Mouse (Mus musculus): ENCODE data around the gene Nol10. TPM values are rescaled to one million over a fixed set of nuclear protein-coding genes. Genes with fewer than 3 reads are reported as not detected.
"Not testable (repeated sequence)": the region's sequence is repeated elsewhere in the genome, so short reads cannot be mapped to it uniquely, and the experiment has no call there.

The Nol10 gene
- total RNA-seq, 2 experiments from 2014 or later, result 19.7 to 20.7 TPM

GRCm38 (mm10) chr12:17463706-17464105 lies 115.4 kb downstream of the Nol10 start:
- Histone ChIP-seq H3K4me3 (no peak overlapping the region), H3K27ac (no peak overlapping the region)
- TF ChIP-seq CTCF (conservative IDR thresholded peaks at IDR 0.05), result no peak
- DNase-seq (ENCODE audit: low spot score in 2 of 2), result no peak

DNA sequence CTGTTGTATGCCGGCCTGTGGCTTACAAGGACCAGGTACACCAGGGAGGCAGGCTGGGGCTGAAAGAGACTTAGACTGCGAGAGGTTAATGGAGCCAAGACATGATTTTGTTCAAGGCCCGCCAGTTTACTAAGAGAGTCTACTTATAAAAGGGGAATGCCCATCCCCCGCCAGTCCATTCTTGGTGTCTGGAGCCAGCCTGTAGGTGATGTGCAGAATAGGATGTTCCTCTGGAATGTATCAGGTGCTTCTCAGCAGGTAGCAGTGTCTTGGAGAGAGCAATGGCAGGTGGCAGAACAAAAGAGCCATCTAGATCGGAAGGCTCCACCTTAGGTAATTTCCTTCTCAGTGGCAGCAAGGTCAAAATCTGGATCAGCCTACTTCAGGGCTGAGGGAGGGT lies 116.3 kb downstream of the Nol10 start:
- DNase-seq (ENCODE audit: low spot score in 2 of 2); H3K4me3 ChIP-seq; H3K27ac ChIP-seq: not testable (repeated sequence)

DNA sequence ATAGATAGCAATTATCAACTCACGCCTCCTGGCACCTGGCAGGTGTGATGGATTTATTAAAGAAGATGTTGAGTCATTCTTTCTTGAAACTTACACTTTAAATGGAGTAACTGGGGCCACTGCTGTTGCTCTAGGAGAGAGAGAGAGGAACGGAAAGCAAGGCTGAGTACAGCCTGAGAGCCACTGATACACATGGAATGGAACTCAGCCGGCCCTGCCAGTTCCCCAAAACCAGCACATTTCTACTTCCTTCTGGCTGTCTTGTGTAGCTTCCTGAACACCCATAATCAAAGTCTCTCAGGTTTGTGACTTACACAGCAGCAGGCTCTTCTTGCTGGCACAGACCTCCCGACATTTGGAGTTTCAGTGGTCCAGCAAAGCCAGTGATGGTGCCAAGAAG lies 118.5 kb downstream of the Nol10 start:
- Histone ChIP-seq H3K4me3 (no peak overlapping the region), H3K27ac (no peak overlapping the region)
- no peak for DNase-seq (ENCODE audit: low spot score in 2 of 2)
- TF ChIP-seq CTCF (conservative IDR thresholded peaks at IDR 0.05), result no peak

GRCm38 (mm10) chr12:17468359-17468758 lies 120.1 kb downstream of the Nol10 start:
- DNase-seq (ENCODE audit: low spot score in 2 of 2), result no peak
- Histone ChIP-seq H3K4me3 (no peak overlapping the region), H3K27ac (no peak overlapping the region)
- TF ChIP-seq CTCF (conservative IDR thresholded peaks at IDR 0.05), result no peak

DNA sequence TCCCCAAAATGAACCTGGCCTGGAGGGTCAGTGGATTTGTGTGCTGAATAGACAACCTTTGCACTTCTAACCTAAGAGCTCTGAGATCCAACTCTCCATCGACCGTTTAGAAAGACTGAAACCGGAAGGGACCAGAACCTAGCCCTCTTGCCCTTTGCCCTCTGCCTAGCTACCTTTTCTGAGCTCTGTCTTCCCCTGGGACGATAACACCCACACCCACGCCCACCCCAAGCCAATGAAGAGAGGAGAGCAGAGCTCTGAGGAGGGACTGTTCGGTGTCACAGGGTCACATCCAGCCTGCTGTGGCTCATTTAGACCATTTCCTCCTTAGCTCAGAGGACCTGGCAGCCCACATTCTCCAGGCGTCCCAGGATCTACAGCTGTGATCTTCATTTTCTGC lies 121.6 kb downstream of the Nol10 start:
- no peak for TF ChIP-seq CTCF (conservative IDR thresholded peaks at IDR 0.05)
- no peak for DNase-seq (ENCODE audit: low spot score in 2 of 2)
- no peak overlapping the region for H3K27ac ChIP-seq
- H3K4me3 ChIP-seq, result no peak overlapping the region

DNA sequence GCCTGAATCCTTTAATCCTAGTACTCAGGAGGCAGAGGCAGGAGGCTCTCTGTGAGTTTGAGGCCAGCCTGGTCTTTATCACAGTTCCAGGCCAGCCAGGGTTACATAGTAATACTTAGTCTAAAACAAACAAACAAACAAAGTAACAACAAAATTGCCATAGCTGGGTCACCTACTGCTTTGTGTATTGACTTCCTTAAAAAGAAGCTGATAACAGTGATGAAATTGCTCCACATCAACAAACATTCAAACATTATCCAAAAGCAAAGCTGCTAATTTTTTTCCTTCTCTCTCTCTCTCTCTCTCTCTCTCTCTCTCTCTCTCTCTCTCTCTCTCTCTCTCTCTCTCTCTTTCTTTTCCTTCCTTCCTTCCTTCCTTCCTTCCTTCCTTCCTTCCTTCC lies 122.3 kb downstream of the Nol10 start:
- DNase-seq (ENCODE audit: low spot score in 2 of 2); H3K27ac ChIP-seq; H3K4me3 ChIP-seq: not testable (repeated sequence)

GRCm38 (mm10) chr12:17471405-17471804 lies 123.1 kb downstream of the Nol10 start:
- TF ChIP-seq CTCF (conservative IDR thresholded peaks at IDR 0.05), result no peak
- no peak for DNase-seq (ENCODE audit: low spot score in 2 of 2)
- no peak overlapping the region for H3K27ac ChIP-seq

GRCm38 (mm10) chr12:17473128-17473527 lies 124.9 kb downstream of the Nol10 start:
- no peak for TF ChIP-seq CTCF (conservative IDR thresholded peaks at IDR 0.05)

More at GRCm38 (mm10) chr12:17471405-17471804, 123.1 kb downstream of the Nol10 start:
- no peak overlapping the region for H3K4me3 ChIP-seq

DNA sequence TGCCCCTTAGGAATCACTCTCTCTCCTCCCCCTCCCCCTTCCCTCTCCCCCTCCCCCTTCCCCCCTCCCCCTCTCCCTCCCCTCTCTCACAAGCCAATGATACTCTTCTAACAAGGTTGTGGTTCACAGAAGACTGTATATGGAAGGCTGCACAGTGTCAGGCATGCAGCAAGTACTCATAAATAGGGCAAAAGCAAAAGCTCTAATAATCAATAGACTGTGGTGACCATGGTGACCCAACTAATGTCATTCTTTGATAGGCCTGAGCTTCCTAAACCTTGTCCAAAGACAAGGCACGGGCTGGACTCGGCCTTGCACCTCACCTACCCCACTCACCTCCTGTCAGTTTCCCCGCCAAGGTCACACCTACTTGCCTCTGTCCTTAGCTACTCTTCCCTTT lies 125.6 kb downstream of the Nol10 start:
- no peak for DNase-seq (ENCODE audit: low spot score in 2 of 2)
- no peak for TF ChIP-seq CTCF (conservative IDR thresholded peaks at IDR 0.05)
- Histone ChIP-seq H3K4me3 (no peak overlapping the region), H3K27ac (no peak overlapping the region)

More at GRCm38 (mm10) chr12:17473128-17473527, 124.9 kb downstream of the Nol10 start:
- Histone ChIP-seq H3K27ac (no peak overlapping the region), H3K4me3 (no peak overlapping the region)
- no peak for DNase-seq (ENCODE audit: low spot score in 2 of 2)

- DNase-seq (ENCODE audit: low spot score in 2 of 2), result no peak
- Histone ChIP-seq H3K27ac (no peak overlapping the region), H3K4me3 (no peak overlapping the region)
- TF ChIP-seq CTCF (conservative IDR thresholded peaks at IDR 0.05), result no peak
These were observed 126.4 kb downstream of the Nol10 start for GRCm38 (mm10) chr12:17474681-17475080.

- no peak for TF ChIP-seq CTCF (conservative IDR thresholded peaks at IDR 0.05)
- H3K27ac ChIP-seq, result no peak overlapping the region
- DNase-seq (ENCODE audit: low spot score in 2 of 2), result no peak
- no peak overlapping the region for H3K4me3 ChIP-seq
These were observed 126.9 kb downstream of the Nol10 start for GRCm38 (mm10) chr12:17475146-17475545.

DNA sequence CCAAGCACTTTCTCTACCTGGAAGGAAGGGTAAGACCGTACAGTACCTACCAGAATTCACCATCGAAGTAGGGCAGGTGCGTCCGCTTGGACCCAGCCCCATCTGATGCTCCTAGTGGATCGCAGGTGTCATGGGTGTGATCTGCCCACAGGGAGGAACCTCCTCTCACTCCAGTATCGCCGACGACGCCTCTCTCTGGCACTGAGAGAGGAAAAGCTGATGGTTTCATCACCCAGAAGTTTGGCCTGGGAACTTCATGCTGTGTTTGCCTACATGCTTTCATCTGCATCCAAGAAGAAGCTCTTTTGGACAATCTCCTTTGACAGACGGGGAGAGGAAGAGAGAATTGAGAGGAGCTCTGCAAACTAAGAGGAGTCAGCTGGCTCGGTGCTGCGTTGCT lies 129.9 kb downstream of the Nol10 start:
- no peak overlapping the region for H3K27ac ChIP-seq
- H3K4me3 ChIP-seq, result no peak overlapping the region
- no peak for DNase-seq (ENCODE audit: low spot score in 2 of 2)
- TF ChIP-seq CTCF (conservative IDR thresholded peaks at IDR 0.05), result no peak

DNA sequence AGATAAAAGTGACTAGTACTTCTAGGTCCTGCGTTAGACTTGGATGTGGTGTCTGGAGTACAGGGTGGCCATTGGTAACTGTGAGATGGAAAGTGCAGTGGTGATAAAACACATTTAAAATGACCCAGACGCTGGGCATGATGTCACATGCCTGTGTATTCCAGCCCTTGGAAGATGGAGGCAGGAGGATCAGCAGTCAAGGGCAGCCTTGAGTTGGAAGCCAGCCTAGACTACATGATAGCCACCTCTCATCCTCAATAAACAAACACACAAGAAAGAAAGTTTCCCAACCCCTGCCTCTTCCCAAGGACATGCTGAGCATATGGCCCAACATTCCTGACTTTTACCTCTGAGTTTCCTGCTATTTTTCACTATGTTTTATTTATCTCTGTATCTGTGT lies 130.6 kb downstream of the Nol10 start:
- Histone ChIP-seq H3K4me3 (no peak overlapping the region), H3K27ac (no peak overlapping the region)
- no peak for TF ChIP-seq CTCF (conservative IDR thresholded peaks at IDR 0.05)
- no peak for DNase-seq (ENCODE audit: low spot score in 2 of 2)

Small RNAs within 50 kb of the gene (microRNA-seq; reads per million reads assigned to microRNA genes)
- gene Mir3066, result 1.3 to 2.2 reads per million in 2 experiments

Other genes starting within 250 kb of the Nol10 start
- gene Kcnf1, start 171.6 kb upstream of the Nol10 start, total RNA-seq (2021), result 10 to 100 TPM; 36.5 to 36.8 TPM
- gene Pdia6, start 81.9 kb upstream of the Nol10 start, total RNA-seq (2021), result 100 to 1,000 TPM; 122 to 139 TPM
- 1 to 10 TPM; 3.9 to 4.0 TPM for gene Atp6v1c2, start 19.1 kb upstream of the Nol10 start, total RNA-seq (2021)
- gene Odc1, start 196.3 kb downstream of the Nol10 start, total RNA-seq (2021), result 10 to 100 TPM; 78.3 to 80.4 TPM

Data from layer of hippocampus, adult 2 months (tissue).